Mouse (Mus musculus) small intestine, adult 2 months (tissue): ENCODE results near the gene Pgm2.

Experiments
- CTCF ChIP-seq: fragments of 200-500 bp; IDR thresholded peaks from 2 replicates; pipeline ENCODE4 v1.5.1; 2012; ENCODE audit warnings: low read depth, mild to moderate bottlenecking, control low read depth, inconsistent platforms, low read length, moderate library complexity, mixed read lengths; ENCODE audit not compliant: insufficient replicate concordance, insufficient read length; ENCODE audit errors: extremely low read depth
- POLR2A ChIP-seq: fragments of 200-500 bp; IDR thresholded peaks from 2 replicates; pipeline ENCODE4 v1.6.1; 2012; ENCODE audit warnings: low read depth, mild to moderate bottlenecking, control low read depth, inconsistent platforms, low read length, moderate library complexity

DNA sequence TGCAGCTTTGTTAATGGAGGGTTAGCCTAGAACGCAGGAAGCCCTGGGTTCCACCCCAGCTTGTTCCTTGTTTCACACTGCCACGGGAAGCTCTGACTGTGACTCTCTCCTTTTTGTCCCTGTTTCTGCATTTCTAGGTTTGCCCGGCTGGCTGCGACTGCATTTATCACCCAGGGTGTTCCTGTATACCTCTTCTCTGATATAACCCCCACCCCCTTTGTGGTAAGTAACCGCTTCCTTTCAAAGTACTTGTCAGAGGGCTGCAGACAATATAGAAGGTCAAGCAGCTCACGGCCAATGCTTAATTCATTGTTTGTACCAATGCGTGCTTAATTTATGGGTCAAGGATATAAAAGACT, 9.9 kb downstream of the Pgm2 start:
- TF ChIP-seq CTCF: no peak
- no peak for TF ChIP-seq POLR2A
